Mouse (Mus musculus) kidney, adult 11 months (tissue): Measurements from ENCODE around the gene Mettl26.

Experiments
- DNase-seq: peaks from one replicate; pipeline ENCODE4 v3.0.0; 2022

Mettl26 gene

DNA sequence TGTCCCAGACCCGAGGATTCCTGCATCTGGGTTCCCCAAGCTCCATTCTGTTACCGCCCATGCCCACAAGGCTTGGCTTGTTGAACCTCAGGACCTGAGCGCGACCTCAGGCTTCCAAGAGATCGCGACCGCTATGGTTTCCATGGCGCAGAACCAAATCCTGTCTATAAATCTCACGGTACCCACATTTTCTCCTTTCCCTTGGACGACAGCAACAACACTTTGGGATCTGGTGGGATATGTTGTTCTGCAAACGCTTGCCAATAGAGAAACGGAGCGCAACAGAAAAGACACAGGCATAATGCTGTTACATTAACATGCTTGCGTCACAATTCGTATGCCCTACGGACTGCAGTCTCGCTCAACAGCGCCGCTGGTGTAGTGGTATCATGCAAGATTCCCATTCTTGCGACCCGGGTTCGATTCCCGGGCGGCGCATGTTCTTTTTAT lies at the start of gene Mettl26:
Gene Mettl26 (plus strand): TSS at position 354 of the 450 bp plus-strand sequence.
- DNase-seq, result peak; percentile 90

DNA sequence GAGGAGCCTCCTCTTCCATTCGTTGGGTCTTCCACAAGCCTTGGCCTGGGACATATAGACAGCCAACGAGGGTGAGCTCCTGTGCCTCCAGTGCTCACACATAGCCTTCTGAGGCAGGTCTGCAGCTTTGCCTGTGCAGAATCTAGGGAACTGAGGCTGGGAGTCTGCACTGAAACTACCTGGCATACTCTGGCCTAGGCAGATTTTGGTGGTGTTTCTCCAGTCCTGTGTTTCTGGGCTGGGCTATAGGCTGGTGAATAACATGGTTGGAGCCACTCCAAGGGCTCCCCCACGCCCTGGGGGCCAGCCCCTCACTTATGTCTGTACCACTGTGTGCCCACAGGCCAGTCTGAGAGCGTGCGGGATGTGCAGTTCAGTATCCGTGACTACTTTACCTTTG lies 49.6 kb upstream of the Mettl26 start:
- no peak for DNase-seq

DNA sequence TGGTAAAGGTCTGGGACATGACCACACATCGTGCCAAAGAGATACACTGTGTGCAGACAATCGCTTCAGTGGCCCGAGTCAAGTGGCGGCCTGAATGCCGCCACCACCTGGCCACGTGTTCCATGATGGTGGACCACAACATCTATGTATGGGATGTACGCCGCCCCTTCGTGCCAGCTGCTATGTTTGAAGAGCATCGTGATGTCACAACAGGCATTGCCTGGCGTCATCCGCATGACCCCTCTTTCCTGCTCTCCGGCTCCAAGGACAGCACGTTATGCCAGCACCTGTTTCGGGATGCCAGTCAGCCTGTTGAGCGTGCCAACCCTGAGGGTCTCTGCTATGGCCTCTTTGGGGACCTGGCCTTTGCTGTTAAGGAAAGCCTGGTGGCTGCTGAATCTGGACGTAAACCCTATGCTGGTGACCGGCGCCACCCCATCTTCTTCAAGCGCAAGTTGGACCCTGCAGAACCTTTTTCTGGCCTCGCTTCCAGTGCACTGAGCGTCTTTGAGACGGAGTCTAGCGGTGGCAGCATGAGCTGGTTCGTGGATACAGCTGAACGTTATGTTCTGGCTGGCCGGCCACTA lies 48.8 kb upstream of the Mettl26 start:
- DNase-seq, result no peak

DNA sequence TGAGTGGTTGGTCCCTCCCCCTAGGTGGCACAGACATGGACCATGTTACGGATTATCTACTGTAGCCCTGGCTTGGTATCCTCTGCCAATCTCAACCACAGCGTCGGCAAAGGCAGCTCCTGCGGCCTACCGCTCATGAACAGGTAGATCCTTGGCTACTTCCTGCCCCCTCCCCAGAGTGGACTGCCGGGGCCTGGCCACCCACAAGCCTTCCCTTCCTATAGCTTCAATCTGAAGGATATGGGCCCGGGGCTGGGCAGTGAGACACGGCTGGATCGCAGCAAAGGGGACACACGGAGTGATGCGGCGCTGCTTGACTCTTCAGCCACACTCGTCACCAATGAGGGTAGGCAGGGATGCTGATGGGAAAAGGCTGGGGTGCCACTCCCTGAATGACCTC lies 47.9 kb upstream of the Mettl26 start:
- no peak for DNase-seq

DNA sequence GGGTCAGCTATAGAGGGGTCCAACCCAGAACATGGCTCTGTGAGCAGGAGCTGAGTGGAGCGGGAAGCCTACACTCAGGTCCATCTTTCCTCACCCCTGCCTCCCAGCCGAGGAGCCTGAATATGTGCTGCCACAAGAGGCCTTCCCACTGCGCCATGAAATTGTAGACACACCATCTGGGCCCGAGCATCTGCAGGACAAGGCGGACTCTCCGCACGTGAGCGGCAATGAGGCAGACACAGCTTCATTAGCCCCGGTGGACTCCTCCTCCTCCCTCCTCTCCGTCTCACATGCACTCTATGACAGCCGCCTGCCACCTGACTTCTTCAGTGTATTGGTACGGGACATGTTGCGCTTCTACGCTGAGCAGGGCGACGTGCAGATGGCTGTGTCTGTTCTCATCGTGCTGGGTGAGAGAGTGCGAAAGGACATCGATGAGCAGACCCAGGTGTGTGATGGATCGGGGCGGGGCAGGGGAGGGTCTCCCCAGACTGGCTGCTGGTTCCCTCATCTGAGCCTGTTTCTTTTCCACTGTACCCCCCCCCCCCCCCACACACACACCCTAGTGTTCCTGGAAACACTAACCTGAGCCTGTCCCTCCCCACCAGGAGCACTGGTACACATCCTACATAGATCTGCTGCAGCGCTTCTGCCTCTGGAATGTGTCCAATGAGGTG lies 47.2 kb upstream of the Mettl26 start:
- no peak for DNase-seq

DNA sequence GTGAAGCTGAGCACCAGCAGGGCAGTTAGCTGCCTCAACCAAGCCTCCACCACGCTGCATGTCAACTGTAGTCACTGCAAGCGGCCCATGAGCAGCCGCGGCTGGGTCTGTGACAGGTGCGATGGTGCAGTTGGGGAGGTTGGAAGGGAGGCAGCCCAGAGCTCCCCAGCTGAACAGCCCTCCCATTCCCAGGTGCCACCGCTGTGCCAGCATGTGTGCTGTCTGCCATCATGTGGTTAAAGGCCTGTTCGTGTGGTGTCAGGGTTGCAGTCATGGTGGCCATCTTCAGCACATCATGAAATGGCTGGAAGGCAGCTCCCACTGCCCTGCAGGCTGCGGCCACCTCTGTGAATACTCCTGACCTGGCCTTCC lies 46.7 kb upstream of the Mettl26 start:
- DNase-seq, result no peak

DNA sequence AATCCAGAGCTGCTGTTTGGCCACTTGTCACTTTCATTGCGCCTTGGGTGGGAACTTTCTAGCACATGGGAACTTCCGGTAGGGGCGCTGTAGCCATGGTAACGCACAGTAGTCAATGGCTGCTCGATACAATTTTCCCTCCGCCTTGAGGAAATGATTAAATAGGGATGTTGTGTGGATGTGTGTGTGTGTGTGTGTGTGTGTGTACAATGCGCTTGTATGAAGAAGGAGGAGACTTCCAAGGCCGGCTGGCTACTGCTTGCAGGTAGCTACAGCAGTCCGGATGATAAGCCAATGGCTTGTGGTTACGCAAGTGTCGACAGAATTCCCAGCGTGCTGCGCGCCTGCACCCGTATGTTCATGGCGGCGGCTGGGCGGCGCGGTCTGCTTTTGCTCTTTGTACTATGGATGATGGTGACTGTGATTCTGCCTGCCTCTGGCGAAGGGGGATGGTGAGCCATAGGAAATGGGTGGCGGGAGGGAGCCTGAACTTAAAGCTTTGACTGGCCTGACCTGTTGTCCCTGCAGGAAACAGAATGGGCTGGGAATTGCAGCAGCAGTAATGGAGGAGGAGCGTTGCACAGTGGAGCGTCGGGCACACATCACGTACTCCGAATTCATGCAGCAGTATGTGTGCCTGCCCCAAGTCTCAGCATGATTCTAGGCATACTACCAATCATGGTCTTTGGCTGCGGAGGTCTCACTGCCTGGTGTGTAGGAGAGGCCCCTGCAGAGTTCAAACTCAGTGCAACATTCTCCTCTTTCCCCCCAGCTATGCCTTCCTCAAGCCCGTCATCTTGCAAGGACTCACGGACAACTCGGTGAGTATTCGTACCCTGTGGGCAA lies 45.9 kb upstream of the Mettl26 start, which contains the start of gene Jmjd8:
Gene Jmjd8 (plus strand): TSS at position 156 of the 846 bp plus-strand sequence.
- peak; percentile 84 for DNase-seq

DNA sequence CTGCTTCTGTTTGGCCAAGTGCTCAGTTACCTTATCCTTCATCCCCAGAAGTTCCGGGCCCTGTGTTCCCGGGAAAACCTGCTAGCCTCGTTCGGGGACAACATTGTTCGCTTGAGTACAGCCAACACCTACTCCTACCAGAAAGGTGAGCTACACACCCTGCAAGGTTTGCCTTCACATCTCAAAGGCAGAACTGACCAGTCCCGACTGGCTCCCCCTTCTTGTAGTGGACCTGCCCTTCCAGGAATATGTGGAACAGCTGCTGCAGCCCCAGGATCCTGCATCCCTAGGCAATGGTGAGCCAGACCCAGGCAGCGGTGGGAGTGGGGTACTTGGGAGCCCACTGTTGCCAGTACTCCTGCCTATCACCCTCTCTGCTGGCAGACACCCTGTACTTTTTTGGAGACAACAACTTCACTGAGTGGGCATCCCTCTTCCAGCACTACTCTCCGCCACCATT lies 45.3 kb upstream of the Mettl26 start:
- DNase-seq, result no peak

DNA sequence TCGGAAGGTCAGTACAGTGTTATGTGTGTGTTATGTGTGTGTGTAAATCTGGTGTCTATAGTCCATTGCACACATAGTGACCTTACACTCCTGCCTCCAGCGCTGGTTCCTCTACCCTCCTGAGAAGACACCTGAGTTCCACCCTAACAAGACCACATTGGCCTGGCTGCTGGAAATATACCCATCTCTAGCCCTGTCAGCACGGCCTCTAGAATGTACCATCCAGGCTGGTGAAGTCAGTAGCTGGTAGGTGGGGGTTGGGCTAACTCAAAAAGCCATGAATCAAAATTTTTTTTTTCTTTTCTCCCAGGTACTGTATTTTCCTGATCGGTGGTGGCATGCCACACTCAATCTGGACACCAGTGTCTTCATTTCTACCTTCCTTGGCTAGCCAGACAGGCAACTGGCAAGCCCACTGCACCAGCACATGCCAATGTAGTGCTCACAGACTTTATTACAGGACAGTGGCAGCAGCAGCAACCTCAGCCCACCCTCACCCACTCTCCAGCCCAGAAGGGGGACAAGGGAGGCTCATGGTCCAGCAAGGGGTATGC lies 44.6 kb upstream of the Mettl26 start:
- no peak for DNase-seq

DNA sequence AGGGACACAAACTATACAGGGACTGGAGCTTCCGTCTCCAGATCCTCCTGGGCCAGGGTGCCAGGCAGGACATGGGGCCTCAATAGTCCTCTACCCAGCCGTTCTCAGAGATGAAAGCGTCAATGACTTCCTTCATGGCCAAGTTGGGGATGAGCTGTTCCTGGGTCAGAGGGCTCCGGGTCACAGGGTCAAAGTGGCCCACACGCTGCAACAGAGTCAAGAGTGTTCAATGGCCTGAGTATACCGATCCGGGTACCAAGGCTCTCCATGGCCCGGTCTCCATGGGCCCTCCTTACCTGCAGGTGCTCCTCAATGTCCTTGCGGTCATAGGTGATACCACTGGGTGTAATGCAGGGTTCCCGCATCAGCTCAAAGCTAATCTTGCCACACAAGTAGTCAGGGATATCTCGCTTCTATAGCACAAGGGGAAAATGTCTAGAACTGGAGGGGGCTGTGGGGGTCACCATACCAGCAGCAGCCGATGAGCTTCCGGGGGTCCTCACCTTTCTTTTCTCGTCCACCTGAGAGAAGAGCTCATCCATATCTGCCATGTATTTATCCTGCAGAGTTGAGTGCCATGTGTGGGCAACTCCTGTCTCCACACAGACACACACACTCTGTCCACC lies 44.0 kb upstream of the Mettl26 start:
- no peak for DNase-seq

DNA sequence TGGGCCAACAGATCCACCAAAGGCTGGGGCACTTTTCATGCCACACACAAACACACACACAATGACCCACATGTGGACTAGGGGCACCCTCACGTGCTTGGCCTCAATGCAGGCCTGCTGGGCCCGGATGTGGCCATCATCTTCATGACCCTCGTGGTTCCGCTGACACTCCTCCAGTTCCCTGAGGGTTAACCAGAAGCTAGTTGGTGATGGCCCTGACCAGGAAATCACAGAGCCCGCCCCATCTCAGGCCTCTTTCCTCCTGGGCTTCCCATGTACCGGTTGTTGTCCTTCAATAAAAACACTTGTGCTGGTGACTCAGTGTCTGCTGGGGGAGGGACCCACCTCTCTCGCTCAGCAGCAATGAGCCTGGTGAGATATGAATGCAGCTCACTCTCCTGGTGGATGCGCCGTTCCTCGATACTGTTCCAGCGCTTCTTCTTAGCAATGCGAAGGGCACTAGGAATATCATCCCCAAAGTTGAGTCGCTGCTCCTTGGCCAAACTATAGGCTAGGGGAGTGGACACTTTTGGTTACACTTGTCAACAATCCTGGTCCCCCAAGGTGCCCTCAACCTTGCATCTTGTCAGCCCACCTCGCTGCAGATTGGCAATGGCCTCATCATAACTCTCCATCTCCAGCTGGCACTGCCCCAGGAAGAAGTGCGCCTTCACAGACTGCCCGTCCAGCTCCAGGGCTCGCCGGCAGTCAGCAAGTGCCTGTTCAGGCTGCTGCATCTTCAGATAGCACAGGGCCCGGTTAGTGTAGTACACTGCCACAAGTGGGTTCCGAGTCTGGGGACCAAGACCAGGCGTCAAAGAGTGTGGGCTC lies 43.2 kb upstream of the Mettl26 start:
- DNase-seq, result no peak

DNA sequence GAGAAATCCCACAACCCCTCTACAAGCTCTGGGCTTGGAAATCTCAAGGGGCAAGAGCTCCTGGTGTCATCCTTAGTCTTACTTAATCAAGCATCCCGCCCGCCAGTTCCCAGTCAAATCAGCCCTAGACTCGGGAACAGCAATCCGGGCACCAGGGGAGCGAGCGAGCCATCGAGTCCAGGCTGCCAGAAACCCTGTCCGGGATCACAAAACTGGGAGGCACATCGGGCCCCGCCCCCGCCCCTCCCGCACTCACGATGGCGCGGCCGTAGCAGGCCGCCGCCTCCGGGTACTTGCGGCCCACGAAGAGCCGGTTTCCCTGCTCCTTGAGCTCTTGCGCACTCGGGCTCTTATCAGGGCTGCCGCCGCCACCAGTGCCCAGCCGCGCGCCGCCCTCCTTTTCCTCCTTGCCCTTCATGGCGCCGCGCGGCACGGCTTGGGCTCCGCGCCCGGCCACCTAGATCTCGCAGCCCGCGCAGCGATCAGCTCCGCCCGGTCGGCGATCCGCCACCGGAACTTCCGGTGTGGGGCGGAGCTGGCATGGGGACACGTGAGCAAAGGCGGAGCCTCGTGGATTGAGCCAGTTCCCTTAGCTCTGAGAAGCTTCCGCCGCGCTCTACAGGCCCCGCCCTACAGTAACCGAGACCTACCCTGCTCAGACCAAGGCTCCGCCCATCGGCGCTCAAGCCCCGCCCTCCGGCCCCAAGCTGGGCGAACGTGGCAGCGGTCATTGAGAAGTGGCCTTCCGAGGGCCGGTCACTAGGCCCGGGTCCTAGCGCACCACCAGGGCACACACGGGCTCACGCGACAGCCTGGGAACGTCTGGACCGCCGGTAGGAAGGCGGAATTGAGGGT lies 42.2 kb upstream of the Mettl26 start:
- DNase-seq, result peak; percentile 100

DNA sequence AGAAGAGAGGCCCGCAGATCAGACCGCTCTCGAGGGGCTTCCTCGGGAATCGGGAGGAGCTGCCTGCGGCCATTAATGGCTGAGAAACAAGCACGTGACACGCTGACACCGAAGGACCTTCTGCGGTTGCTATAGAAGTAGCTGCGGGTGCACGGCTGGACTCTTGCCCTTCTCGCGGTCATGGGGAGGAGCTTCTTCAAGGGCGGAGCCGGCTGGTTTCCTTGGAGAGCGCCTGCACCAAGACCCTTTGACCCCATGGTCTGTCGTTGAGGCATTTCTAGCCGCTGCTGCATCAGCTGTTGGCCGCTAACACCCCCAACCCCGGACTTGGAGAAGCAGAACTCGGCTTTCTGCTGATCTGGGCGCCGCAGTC lies 41.6 kb upstream of the Mettl26 start, which contains the start of gene Stub1:
Gene Stub1 (minus strand): TSS at position 114 of the 373 bp plus-strand sequence.
- DNase-seq, result peak; percentile 98

DNA sequence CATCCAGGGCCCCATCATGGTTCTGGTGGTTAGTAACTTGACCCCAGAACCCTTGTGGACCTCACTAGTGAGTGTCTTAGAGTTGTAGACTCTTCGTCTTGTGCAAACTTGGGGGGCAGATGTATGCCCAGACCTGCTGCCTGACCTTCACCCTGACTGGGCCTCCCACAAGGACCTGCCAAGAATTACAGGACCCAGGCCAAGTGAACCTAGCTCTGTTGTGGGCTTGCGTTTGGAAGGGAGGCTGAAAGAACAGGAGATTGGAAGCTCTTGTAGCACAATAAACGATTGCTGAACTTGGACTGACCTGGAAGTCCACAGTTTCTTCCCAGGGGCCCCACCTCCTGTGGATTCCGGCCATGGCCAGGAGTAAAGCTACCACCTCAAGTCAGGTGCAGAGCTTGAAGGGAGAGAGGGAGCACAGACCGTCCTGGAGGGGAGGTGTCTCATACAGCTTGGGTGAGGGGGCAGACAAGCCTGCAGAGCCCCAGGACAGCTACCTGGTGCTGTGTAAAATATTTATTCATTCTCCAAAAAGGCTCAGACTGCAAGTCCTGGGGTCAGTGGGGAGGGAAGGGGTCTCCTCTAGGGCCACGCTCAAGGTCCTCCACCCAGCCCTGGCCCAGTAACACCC lies 40.8 kb upstream of the Mettl26 start:
- DNase-seq, result peak; percentile 86

DNA sequence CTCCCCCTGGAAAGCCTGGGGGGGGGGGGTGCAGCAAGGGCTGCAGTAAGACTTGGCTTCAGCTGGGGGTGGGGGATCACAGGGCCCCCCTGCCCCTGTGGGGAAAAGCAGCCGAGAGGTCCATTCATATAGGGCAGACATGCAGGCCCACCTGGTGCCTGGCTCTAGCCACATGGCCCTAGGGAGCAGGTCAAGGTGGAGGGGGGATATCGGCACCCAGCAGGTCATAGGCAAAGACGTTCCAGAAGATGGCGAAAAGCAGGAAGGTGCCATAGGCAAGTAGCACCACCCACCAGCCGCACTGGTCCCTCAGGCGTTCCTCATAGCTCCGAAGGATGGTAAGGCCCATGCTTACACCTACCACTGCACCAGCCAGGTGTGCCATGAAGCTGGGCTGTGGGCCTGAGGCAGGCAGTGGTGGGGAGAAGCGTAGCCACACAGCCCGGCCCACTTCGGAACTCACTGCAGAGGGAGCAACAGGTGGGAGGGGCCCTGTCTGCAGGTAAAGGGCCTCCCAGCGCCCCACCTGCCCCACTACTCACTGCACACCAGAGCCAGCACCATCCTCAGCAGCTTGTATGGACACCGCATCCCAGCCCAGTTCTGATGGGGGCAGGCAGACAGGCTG lies 40.2 kb upstream of the Mettl26 start:
- peak; percentile 47 for DNase-seq

DNA sequence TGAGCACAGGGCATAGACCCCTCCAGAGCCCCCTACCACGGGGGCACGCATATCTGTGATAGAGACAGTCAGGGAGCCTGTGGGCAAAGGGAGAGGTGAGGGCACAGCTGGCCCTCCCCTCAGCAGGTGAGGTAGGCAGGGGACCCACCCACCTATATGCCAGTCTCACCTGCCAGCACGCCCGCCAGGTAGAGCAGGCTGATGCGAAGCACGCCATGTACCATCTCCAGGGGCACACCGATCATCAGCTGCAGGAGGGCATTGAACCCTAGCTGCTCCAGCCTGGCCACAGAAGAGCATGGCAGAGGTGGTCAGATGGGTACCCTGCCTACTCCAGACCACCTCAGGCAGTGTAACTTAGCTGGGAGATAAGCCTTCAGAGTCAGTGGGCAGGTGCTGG lies 39.6 kb upstream of the Mettl26 start:
- no peak for DNase-seq

DNA sequence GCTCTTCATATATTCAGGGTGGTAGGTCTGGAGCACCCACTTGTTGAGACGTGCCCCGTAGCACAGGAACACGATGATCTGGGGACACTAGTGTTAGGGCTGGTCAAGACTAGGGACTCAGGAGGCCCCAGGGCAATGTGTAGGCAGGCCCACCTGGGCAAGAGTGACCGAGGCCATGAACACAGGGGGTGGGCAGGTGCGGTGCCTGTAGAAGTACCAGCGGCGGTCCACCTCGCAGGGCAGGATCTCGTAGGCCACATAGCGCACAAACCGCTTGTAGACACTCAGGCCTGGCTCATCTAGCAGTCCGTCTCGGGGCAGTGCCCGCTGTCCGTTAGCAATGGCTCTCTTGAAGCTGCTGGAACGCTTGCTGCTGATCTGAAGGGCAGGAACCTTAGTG lies 39.1 kb upstream of the Mettl26 start:
- no peak for DNase-seq

DNA sequence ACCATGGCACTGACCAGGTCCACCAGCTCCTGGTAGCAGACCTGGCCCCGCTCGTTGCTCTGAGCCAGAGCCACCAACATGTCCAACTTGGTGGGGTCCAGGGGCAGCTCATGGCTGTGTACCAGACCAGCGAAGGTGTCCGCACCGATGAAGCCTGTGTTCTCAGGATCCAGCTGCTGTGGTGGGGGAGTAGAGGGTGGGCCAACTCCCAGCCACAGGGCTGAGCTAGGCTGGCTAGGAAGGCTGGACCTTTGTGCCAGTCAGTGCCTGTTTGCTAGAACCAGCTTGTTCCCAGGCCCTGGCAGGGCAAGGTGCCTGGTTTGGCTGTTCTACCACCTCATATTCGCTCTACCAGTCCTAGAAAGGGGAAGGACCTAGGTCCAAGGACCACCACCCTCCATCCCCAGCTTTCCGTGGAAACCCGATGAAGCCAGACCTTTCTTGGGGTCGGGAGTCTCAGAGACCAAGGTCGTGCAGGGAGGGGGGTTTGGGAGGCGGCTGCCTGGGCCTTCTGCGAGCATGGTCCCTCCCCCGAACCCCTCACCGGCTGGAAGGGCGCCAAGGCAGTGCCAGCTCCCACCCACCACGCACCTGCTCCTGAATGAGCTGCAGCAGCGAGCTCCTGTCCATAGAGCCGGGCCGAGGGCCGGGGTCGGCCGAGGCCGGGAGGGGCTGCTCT lies 38.3 kb upstream of the Mettl26 start:
- peak; percentile 60 for DNase-seq

DNA sequence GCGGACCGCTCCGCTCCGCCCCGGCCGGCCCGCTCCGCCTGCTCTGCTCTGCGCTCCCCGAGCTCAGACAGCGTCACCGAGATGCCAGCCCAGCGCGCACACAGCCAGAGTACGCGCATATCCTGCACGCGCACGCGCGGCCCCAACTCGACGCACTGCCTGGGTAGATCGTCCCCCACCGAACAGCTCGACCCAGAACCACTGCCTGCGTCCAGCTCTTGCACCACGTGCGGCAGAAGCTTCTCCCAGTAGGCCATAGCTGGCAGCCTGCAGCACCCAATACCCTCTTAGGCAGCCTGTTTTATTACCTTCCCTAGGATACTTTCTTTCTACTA lies 37.8 kb upstream of the Mettl26 start, which contains the start of gene Rhbdl1:
Gene Rhbdl1 (minus strand): TSS at position 220 of the 335 bp plus-strand sequence.
- DNase-seq, result peak; percentile 75
